ENCODE assay signal across 8 mouse cellular contexts in the genomic region with DNA sequence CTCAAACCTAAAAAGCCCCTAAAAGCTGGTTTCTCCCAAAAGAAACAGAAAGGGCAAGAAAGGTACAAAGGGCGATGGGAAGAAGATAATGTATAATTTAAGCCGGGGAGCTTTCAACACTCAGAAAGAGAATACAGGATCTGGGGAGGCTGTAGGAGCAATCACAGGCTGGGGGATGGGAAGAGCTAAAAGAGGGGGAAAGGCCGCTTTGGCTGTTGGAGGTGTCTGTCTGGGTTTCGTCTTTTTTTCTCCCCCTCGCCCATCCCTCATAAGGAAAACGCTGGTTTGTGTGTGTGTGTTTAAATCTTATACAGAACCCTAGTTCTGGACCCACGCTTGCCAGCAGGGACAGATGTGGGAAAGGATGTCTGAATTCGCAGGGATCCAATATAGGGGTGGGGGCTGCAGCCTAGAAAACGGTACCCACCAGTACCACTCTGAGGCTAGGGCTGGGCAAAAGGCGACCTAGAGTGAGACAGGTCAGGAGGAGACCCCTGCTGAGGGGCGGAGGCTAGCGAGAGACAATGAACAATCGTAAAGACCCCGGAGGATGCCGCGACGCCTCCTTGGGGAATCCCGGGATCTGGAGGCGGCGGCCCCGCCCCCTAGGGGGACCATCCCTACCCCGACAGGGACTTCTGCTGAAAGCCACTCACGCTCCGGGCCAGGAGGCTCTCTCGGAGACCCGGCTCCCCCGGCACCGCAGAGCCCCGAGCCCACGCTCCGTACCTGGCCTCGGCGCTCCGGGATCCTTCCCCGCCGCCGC. TPM values are rescaled to one million over a fixed set of nuclear protein-coding genes. Genes with fewer than 3 reads are reported as not detected.
A peak's percentile ranks its signal among the peaks of the same experiment; 100 is the strongest.
DNase-seq lines count a peak whose midpoint lies in the region; ATAC-seq and TF ChIP-seq lines count a peak whose summit lies in the region.

No protein-coding gene starts in this region.

- no peaks in the 10 kb centered on the region for H3K9me3 ChIP-seq in erythroblast, embryonic 14.5 days (ENCODE audit: control insufficient read depth, low read length)
- H3K9me3 ChIP-seq in embryonic facial prominence, embryonic 13.5 days, result no peaks in the 10 kb centered on the region
- no peaks in the 10 kb centered on the region for H3K9me3 ChIP-seq in liver, embryonic 11.5 days (ENCODE audit: control insufficient read depth, low read length)
- no peaks in the 10 kb centered on the region for H3K9me3 ChIP-seq in stomach, postnatal 0 days (ENCODE audit: control insufficient read depth, low read length)

- peaks cover 8% of the 10 kb centered on the region for H3K4me1 ChIP-seq in erythroblast, embryonic 14.5 days (ENCODE audit: control insufficient read depth)
- peaks cover 34% of the 10 kb centered on the region for H3K4me1 ChIP-seq in embryonic facial prominence, embryonic 13.5 days
- peaks cover 9% of the 10 kb centered on the region for H3K4me1 ChIP-seq in liver, embryonic 11.5 days (replicated peaks; ENCODE audit: control insufficient read depth, insufficient read depth, low read length)
- peaks cover 3% of the 10 kb centered on the region for H3K4me1 ChIP-seq in stomach, postnatal 0 days (replicated peaks; ENCODE audit: control insufficient read depth, insufficient read depth)

- no peak; the same call in 1 of the 2 replicates for ATAC-seq in erythroblast, adult 5-6 weeks (replicated peaks; ENCODE audit: low FRiP score, poor library complexity, severe bottlenecking)
- ATAC-seq in embryonic facial prominence, embryonic 13.5 days (ENCODE audit: insufficient number of reproducible peaks, insufficient read depth, low FRiP score, low TSS enrichment, low read depth), result peak; percentile 59
- ATAC-seq in liver, embryonic 11.5 days (replicated peaks; ENCODE audit: low FRiP score), result peak; percentile 50
- peak; percentile 11; the same call in 1 of the 2 replicates for ATAC-seq in stomach, postnatal 0 days (ENCODE audit: low FRiP score, low TSS enrichment)

- no peaks in the 10 kb centered on the region for H3K36me3 ChIP-seq in erythroblast, embryonic 14.5 days (ENCODE audit: control insufficient read depth)
- no peaks in the 10 kb centered on the region for H3K36me3 ChIP-seq in embryonic facial prominence, embryonic 13.5 days
- H3K36me3 ChIP-seq in liver, embryonic 11.5 days (ENCODE audit: control insufficient read depth, insufficient read depth, low read length), result no peaks in the 10 kb centered on the region
- H3K36me3 ChIP-seq in stomach, postnatal 0 days (ENCODE audit: control insufficient read depth, insufficient read depth, low read length), result no peaks in the 10 kb centered on the region

- TF ChIP-seq CTCF in stomach, postnatal 0 days (IDR thresholded peaks at IDR 0.05; ENCODE audit: low read depth), result peak; percentile 11; the same call in 1 of the 2 replicates

- H3K4me3 ChIP-seq in erythroblast, embryonic 14.5 days (replicated peaks), result peak overlapping the region; percentile 60
- H3K4me3 ChIP-seq in embryonic facial prominence, embryonic 13.5 days, result peak overlapping the region; percentile 80
- H3K4me3 ChIP-seq in liver, embryonic 11.5 days (ENCODE audit: low read depth, low read length), result peak overlapping the region; percentile 69
- peak overlapping the region; percentile 87 for H3K4me3 ChIP-seq in stomach, postnatal 0 days (ENCODE audit: low read depth, low read length)

- peaks cover 56% of the 10 kb centered on the region for H3K27me3 ChIP-seq in erythroblast, embryonic 14.5 days (ENCODE audit: control insufficient read depth)
- no peaks in the 10 kb centered on the region for H3K27me3 ChIP-seq in embryonic facial prominence, embryonic 13.5 days
- peaks cover 12% of the 10 kb centered on the region for H3K27me3 ChIP-seq in liver, embryonic 11.5 days (replicated peaks; ENCODE audit: control insufficient read depth, insufficient read depth, low read length)
- no peaks in the 10 kb centered on the region for H3K27me3 ChIP-seq in stomach, postnatal 0 days (ENCODE audit: control insufficient read depth, insufficient read depth, low read length)

- H3K9ac ChIP-seq in embryonic facial prominence, embryonic 13.5 days, result peak overlapping the region; percentile 87
- peak overlapping the region; percentile 57 for H3K9ac ChIP-seq in liver, embryonic 11.5 days (ENCODE audit: low read depth, low read length)
- peak overlapping the region; percentile 86 for H3K9ac ChIP-seq in stomach, postnatal 0 days (ENCODE audit: low read length)

- peak overlapping the region; percentile 78 for H3K27ac ChIP-seq in embryonic facial prominence, embryonic 13.5 days
- H3K27ac ChIP-seq in liver, embryonic 11.5 days (ENCODE audit: low read depth, low read length), result peak overlapping the region; percentile 52; the same call in 1 of the 2 replicates
- H3K27ac ChIP-seq in stomach, postnatal 0 days (replicated peaks), result peak overlapping the region; percentile 91

- under 1% methylated on average over 37 of the region's 37 CpGs for WGBS in embryonic facial prominence, embryonic 13.5 days
- WGBS in liver, embryonic 11.5 days, result 2% methylated on average over 37 of the region's 37 CpGs
- WGBS in stomach, postnatal 0 days, result 1% methylated on average over 27 of the region's 37 CpGs

- peak overlapping the region; percentile 80 for H3K4me2 ChIP-seq in embryonic facial prominence, embryonic 13.5 days
- peak overlapping the region; percentile 77 for H3K4me2 ChIP-seq in liver, embryonic 11.5 days
- peak overlapping the region; percentile 76 for H3K4me2 ChIP-seq in stomach, postnatal 0 days (replicated peaks; ENCODE audit: low read depth)

- TF ChIP-seq EP300 in stomach, postnatal 0 days (optimal IDR thresholded peaks at IDR 0.05), result no peak

- DNase-seq in 3T3-L1 (ENCODE audit: low read depth, low spot score), result peak; percentile 44
- DNase-seq in liver, embryonic 11.5 days (ENCODE audit: low spot score), result no peak
- no peak for DNase-seq in stomach, postnatal 0 days (ENCODE audit: low spot score)
- DNase-seq in retina, embryonic 14.5 days (ENCODE audit: low spot score), result no peak
- DNase-seq in adrenal gland, adult (ENCODE audit: inconsistent age in 2 of 2, low spot score in 1 of 2), result no peak

RNA-seq across cellular contexts. Expression of gene Cttnbp2nl, which starts 0.6 kb away (rescaled TPM):
- 0.01 TPM in 1 of 2 replicates, not detected in the other for polyA plus RNA-seq in erythroblast, embryonic 14.5 days (2012)
- total RNA-seq in erythroblast, adult 5-6 weeks (2015; ENCODE audit: low replicate concordance), result not detected in 2 replicates
- under 0.01 and 0.42 TPM in 2 replicates for total RNA-seq in erythroblast, adult 5-6 weeks (2017; ENCODE audit: low replicate concordance)
- polyA plus RNA-seq in embryonic facial prominence, embryonic 13.5 days (2015; fragmentation: Nextera tagmentation; extraction: Ambion mirVana), result 40.4 and 40.5 TPM in 2 replicates
- 12.1 and 12.6 TPM in 2 replicates for polyA plus RNA-seq in liver, embryonic 11.5 days (2014; fragmentation: Nextera tagmentation; extraction: Ambion mirVana)
- 15.5 and 17.5 TPM in 2 replicates for polyA plus RNA-seq in stomach, postnatal 0 days (2015; fragmentation: Nextera tagmentation; extraction: Ambion mirVana)

RNA-seq across cellular contexts. Expression of gene 4930564D02Rik, which starts 14.3 kb away (rescaled TPM):
- not detected in 2 replicates for polyA plus RNA-seq in erythroblast, embryonic 14.5 days (2012)
- total RNA-seq in erythroblast, adult 5-6 weeks (2015; ENCODE audit: low replicate concordance), result not detected in 2 replicates
- not detected in 2 replicates for total RNA-seq in erythroblast, adult 5-6 weeks (2017; ENCODE audit: low replicate concordance)
- polyA plus RNA-seq in embryonic facial prominence, embryonic 13.5 days (2015; fragmentation: Nextera tagmentation; extraction: Ambion mirVana), result not detected in 2 replicates
- polyA plus RNA-seq in liver, embryonic 11.5 days (2014; fragmentation: Nextera tagmentation; extraction: Ambion mirVana), result not detected in 2 replicates
- polyA plus RNA-seq in stomach, postnatal 0 days (2015; fragmentation: Nextera tagmentation; extraction: Ambion mirVana), result not detected in 2 replicates

Comparison
In these comparisons a context has a peak if more than half of its experiments do, and no peak if none do; other contexts are left out.
1. RNA of gene Cttnbp2nl, which starts 0.6 kb away (polyA plus RNA-seq): 40.4 to 40.5 TPM in embryonic facial prominence, embryonic 13.5 days, 15.5 to 17.5 TPM in stomach, postnatal 0 days and 12.1 to 12.6 TPM in liver, embryonic 11.5 days; 0.01 TPM in erythroblast, embryonic 14.5 days; every median in the first group is over 10 times any median in the second.
2. Peak in every context shown above with its lines, with median percentiles within 50 percentile points of each other: H3K4me3 ChIP-seq, H3K27ac ChIP-seq, H3K4me2 ChIP-seq and H3K9ac ChIP-seq.